Mouse (Mus musculus): ENCODE data around the gene Zim1. TPM values are rescaled to one million over a fixed set of nuclear protein-coding genes. Genes with fewer than 3 reads are reported as not detected.

Zim1 gene
- polyA plus RNA-seq, 1 experiment from 2014 or later = 20.3 TPM

DNA sequence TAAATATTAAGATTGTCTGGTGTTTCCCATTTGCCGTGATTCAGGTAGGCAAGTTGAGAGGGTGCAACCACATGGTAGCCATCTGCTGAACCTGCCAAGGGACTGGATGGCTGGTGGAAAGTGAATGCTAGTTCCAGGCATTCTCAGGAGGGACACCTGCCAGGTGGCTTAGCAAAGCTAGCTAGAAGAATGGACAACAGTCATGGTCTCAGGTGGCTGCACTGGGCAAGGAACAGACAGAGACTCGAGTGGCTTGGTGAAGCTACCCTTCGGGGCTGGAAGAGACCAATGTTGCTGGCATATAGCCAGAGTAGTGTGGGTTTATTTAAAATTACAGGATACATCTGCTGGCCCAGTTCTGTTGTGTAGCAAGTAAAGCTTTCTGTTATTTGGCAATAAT, 60.4 kb downstream of the Zim1 start:
- 83% methylated on average over 3 of the region's 3 CpGs for WGBS (ENCODE audit: insufficient replicate concordance)
- Histone ChIP-seq H3K4me2 (no peak overlapping the region), H3K27me3 (ENCODE audit: control insufficient read depth, insufficient read depth, low read length) (no peaks in the 10 kb centered on the region), H3K9me3 (replicated peaks; ENCODE audit: control insufficient read depth, low read length) (0 out of 2 replicates have a peak, but pooled peaks cover 2% of the 10 kb centered on the region), H3K36me3 (ENCODE audit: control insufficient read depth, insufficient read depth, low read length) (no peaks in the 10 kb centered on the region), H3K9ac (ENCODE audit: low read depth, low read length) (no peak overlapping the region), H3K4me3 (ENCODE audit: low read depth, low read length) (no peak overlapping the region), H3K4me1 (ENCODE audit: control insufficient read depth, insufficient read depth, low read length) (no peaks in the 10 kb centered on the region), H3K27ac (ENCODE audit: low read depth, low read length) (no peak overlapping the region)
- no peak for ATAC-seq (replicated peaks; ENCODE audit: insufficient number of reproducible peaks, low FRiP score, low TSS enrichment)

Other genes with a start within 250 kb of the Zim1 start
- not detected in 2 replicates for gene Olfr1336, start 240.3 kb downstream of the Zim1 start, polyA plus RNA-seq (2014; fragmentation: Nextera tagmentation; extraction: Ambion mirVana)
- not detected in 2 replicates for gene Olfr1346, start 229.3 kb downstream of the Zim1 start, polyA plus RNA-seq (2014; fragmentation: Nextera tagmentation; extraction: Ambion mirVana)
- gene Olfr5, start 209.5 kb downstream of the Zim1 start, polyA plus RNA-seq (2014; fragmentation: Nextera tagmentation; extraction: Ambion mirVana) = not detected in 2 replicates
- gene Olfr1347, start 196.7 kb downstream of the Zim1 start, polyA plus RNA-seq (2014; fragmentation: Nextera tagmentation; extraction: Ambion mirVana) = not detected in 2 replicates
- not detected in 2 replicates for gene Olfr1348, start 187.7 kb downstream of the Zim1 start, polyA plus RNA-seq (2014; fragmentation: Nextera tagmentation; extraction: Ambion mirVana)
- 0.10 TPM in 1 of 2 replicates, not detected in the other for gene Olfr1349, start 173.5 kb downstream of the Zim1 start, polyA plus RNA-seq (2014; fragmentation: Nextera tagmentation; extraction: Ambion mirVana)
- gene Olfr1350, start 131.6 kb downstream of the Zim1 start, polyA plus RNA-seq (2014; fragmentation: Nextera tagmentation; extraction: Ambion mirVana) = not detected in 2 replicates
- gene Peg3, start 34.0 kb upstream of the Zim1 start, polyA plus RNA-seq (2014; fragmentation: Nextera tagmentation; extraction: Ambion mirVana) = 214 TPM in 2 replicates
- gene Usp29, start 34.1 kb upstream of the Zim1 start, polyA plus RNA-seq (2014; fragmentation: Nextera tagmentation; extraction: Ambion mirVana) = 14.5 and 15.5 TPM in 2 replicates

Data from heart, embryonic 11.5 days (tissue).